8 mouse cellular contexts compared by ENCODE assay signal in genomic region chr6:122892442-122893049, GRCm38 (mm10). TPM values are rescaled to one million over a fixed set of nuclear protein-coding genes. Genes with fewer than 3 reads are reported as not detected.
A peak's percentile ranks its signal among the peaks of the same experiment; 100 is the strongest.
DNase-seq lines count a peak whose midpoint lies in the region; ATAC-seq and TF ChIP-seq lines count a peak whose summit lies in the region.

No protein-coding gene starts in this region.

- no peaks in the 10 kb centered on the region for H3K4me1 ChIP-seq in embryonic facial prominence, embryonic 11.5 days (ENCODE audit: control insufficient read depth, insufficient read depth, low read length)
- no peaks in the 10 kb centered on the region for H3K4me1 ChIP-seq in hindbrain, postnatal 0 days (ENCODE audit: insufficient read depth, low read length)
- no peaks in the 10 kb centered on the region for H3K4me1 ChIP-seq in neural tube, embryonic 11.5 days (ENCODE audit: control insufficient read depth, insufficient read depth, low read length)

- H3K36me3 ChIP-seq in embryonic facial prominence, embryonic 11.5 days (replicated peaks; ENCODE audit: control insufficient read depth, insufficient read depth, low read depth, low read length), result peaks cover 1% of the 10 kb centered on the region; the same call in 1 of the 2 replicates
- peaks cover 19% of the 10 kb centered on the region for H3K36me3 ChIP-seq in hindbrain, postnatal 0 days (ENCODE audit: insufficient read depth, low read length)
- H3K36me3 ChIP-seq in neural tube, embryonic 11.5 days (ENCODE audit: control insufficient read depth, insufficient read depth, low read length), result peaks cover 4% of the 10 kb centered on the region

- H3K9me3 ChIP-seq in embryonic facial prominence, embryonic 11.5 days (replicated peaks; ENCODE audit: control insufficient read depth, low read length), result no peaks in the 10 kb centered on the region
- no peaks in the 10 kb centered on the region for H3K9me3 ChIP-seq in hindbrain, postnatal 0 days (ENCODE audit: low read length)
- no peaks in the 10 kb centered on the region for H3K9me3 ChIP-seq in neural tube, embryonic 11.5 days (ENCODE audit: control insufficient read depth, low read length)

- no peak overlapping the region for H3K9ac ChIP-seq in embryonic facial prominence, embryonic 11.5 days (replicated peaks; ENCODE audit: low read length)
- no peak overlapping the region for H3K9ac ChIP-seq in hindbrain, postnatal 0 days (replicated peaks; ENCODE audit: low read length)
- H3K9ac ChIP-seq in neural tube, embryonic 11.5 days (ENCODE audit: low read length), result no peak overlapping the region

- H3K27me3 ChIP-seq in embryonic facial prominence, embryonic 11.5 days (ENCODE audit: control insufficient read depth, insufficient read depth, low read length), result no peaks in the 10 kb centered on the region
- H3K27me3 ChIP-seq in hindbrain, postnatal 0 days (ENCODE audit: insufficient read depth, low read length), result no peaks in the 10 kb centered on the region
- no peaks in the 10 kb centered on the region for H3K27me3 ChIP-seq in neural tube, embryonic 11.5 days (ENCODE audit: control insufficient read depth, insufficient read depth, low read length)

- peak; percentile 71 to 82 for DNase-seq in left cerebral cortex, adult 18-20 months (ENCODE audit: low spot score in 2 of 2)
- no peak for DNase-seq in left cerebral cortex, adult 11 months (ENCODE audit: low spot score)
- DNase-seq in adrenal gland, postnatal 10 days, result peak; percentile 80
- DNase-seq in embryonic facial prominence, embryonic 11.5 days (ENCODE audit: low spot score), result peak; percentile 82
- peak; percentile 90 for DNase-seq in hindbrain, postnatal 0 days (ENCODE audit: low spot score)
- DNase-seq in liver, result peak; percentile 71
- DNase-seq in neural tube, embryonic 11.5 days (ENCODE audit: low spot score), result peak; percentile 46
- peak; percentile 25 for DNase-seq in testis, postnatal 14 days (ENCODE audit: low spot score)

- WGBS in embryonic facial prominence, embryonic 11.5 days, result 12% methylated on average over 2 of the region's 2 CpGs
- 8% methylated on average over 2 of the region's 2 CpGs for WGBS in hindbrain, postnatal 0 days
- WGBS in neural tube, embryonic 11.5 days, result 21% methylated on average over 2 of the region's 2 CpGs

- H3K4me3 ChIP-seq in embryonic facial prominence, embryonic 11.5 days (ENCODE audit: low read depth, low read length), result no peak overlapping the region
- H3K4me3 ChIP-seq in hindbrain, postnatal 0 days (ENCODE audit: low read length), result no peak overlapping the region
- H3K4me3 ChIP-seq in neural tube, embryonic 11.5 days (ENCODE audit: low read depth, low read length), result no peak overlapping the region

- no peak overlapping the region for H3K27ac ChIP-seq in embryonic facial prominence, embryonic 11.5 days (replicated peaks; ENCODE audit: low read depth, low read length)
- H3K27ac ChIP-seq in hindbrain, postnatal 0 days, result no peak overlapping the region
- H3K27ac ChIP-seq in neural tube, embryonic 11.5 days (ENCODE audit: low read depth, low read length), result no peak overlapping the region

- TF ChIP-seq CTCF in hindbrain, postnatal 0 days (IDR thresholded peaks at IDR 0.05; ENCODE audit: low read depth), result peak; percentile 92

- H3K4me2 ChIP-seq in embryonic facial prominence, embryonic 11.5 days (ENCODE audit: low read depth, low read length), result no peak overlapping the region
- no peak overlapping the region for H3K4me2 ChIP-seq in hindbrain, postnatal 0 days (ENCODE audit: low read depth, low read length)
- H3K4me2 ChIP-seq in neural tube, embryonic 11.5 days (ENCODE audit: low read depth), result no peak overlapping the region

- no peak for ATAC-seq in embryonic facial prominence, embryonic 11.5 days (replicated peaks; ENCODE audit: insufficient number of reproducible peaks, low FRiP score, low TSS enrichment, low read depth)
- peak; percentile 82 for ATAC-seq in hindbrain, postnatal 0 days
- peak; percentile 45; the same call in 1 of the 2 replicates for ATAC-seq in neural tube, embryonic 11.5 days (ENCODE audit: insufficient read depth, low FRiP score, low TSS enrichment)

RNA-seq across cellular contexts. Expression of gene Necap1, which starts 18.3 kb away (rescaled TPM):
- 100 to 1,000 TPM; 205 to 206 TPM for total RNA-seq in left cerebral cortex, adult 18-20 months (2021)
- total RNA-seq in adrenal gland, postnatal 10 days (2021), result 10 to 100 TPM; 44.8 to 45.8 TPM
- polyA plus RNA-seq in embryonic facial prominence, embryonic 11.5 days (2014; fragmentation: Nextera tagmentation; extraction: Ambion mirVana), result 67.0 and 67.6 TPM in 2 replicates
- 119 and 121 TPM in 2 replicates for total RNA-seq in hindbrain, postnatal 0 days (2014; rRNA removed)
- polyA plus RNA-seq in hindbrain, postnatal 0 days (2015; fragmentation: Nextera tagmentation; extraction: Ambion mirVana), result 158 and 162 TPM in 2 replicates
- polyA plus RNA-seq in neural tube, embryonic 11.5 days (2014; fragmentation: Nextera tagmentation; extraction: Ambion mirVana), result 76.4 and 80.7 TPM in 2 replicates

RNA-seq across cellular contexts. Expression of gene Clec4a1, which starts 29.1 kb away (rescaled TPM):
- total RNA-seq in left cerebral cortex, adult 18-20 months (2021), result under 1 TPM; 0.21 to 0.40 TPM
- 1 to 10 TPM; 3.3 TPM for total RNA-seq in adrenal gland, postnatal 10 days (2021)
- 1.4 and 2.0 TPM in 2 replicates for polyA plus RNA-seq in embryonic facial prominence, embryonic 11.5 days (2014; fragmentation: Nextera tagmentation; extraction: Ambion mirVana)
- total RNA-seq in hindbrain, postnatal 0 days (2014; rRNA removed), result 0.18 and 0.63 TPM in 2 replicates
- polyA plus RNA-seq in hindbrain, postnatal 0 days (2015; fragmentation: Nextera tagmentation; extraction: Ambion mirVana), result 1.5 and 1.6 TPM in 2 replicates
- 0.70 and 0.72 TPM in 2 replicates for polyA plus RNA-seq in neural tube, embryonic 11.5 days (2014; fragmentation: Nextera tagmentation; extraction: Ambion mirVana)

RNA-seq across cellular contexts. Expression of gene C3ar1, which starts 36.6 kb away (rescaled TPM):
- under 1 TPM; 0.91 to 0.95 TPM for total RNA-seq in left cerebral cortex, adult 18-20 months (2021)
- total RNA-seq in adrenal gland, postnatal 10 days (2021), result 1 to 10 TPM; 1.7 to 2.2 TPM
- 1.9 and 2.3 TPM in 2 replicates for polyA plus RNA-seq in embryonic facial prominence, embryonic 11.5 days (2014; fragmentation: Nextera tagmentation; extraction: Ambion mirVana)
- total RNA-seq in hindbrain, postnatal 0 days (2014; rRNA removed), result 1.3 and 2.2 TPM in 2 replicates
- polyA plus RNA-seq in hindbrain, postnatal 0 days (2015; fragmentation: Nextera tagmentation; extraction: Ambion mirVana), result 1.4 and 1.5 TPM in 2 replicates
- polyA plus RNA-seq in neural tube, embryonic 11.5 days (2014; fragmentation: Nextera tagmentation; extraction: Ambion mirVana), result 1.8 and 2.1 TPM in 2 replicates

RNA-seq across cellular contexts. Expression of gene Clec4a3, which starts 59.8 kb away (rescaled TPM):
- total RNA-seq in left cerebral cortex, adult 18-20 months (2021), result 1 to 10 TPM; 1.0 to 1.5 TPM
- 1 to 10 TPM; 2.4 to 4.2 TPM for total RNA-seq in adrenal gland, postnatal 10 days (2021)
- 0.59 and 0.67 TPM in 2 replicates for polyA plus RNA-seq in embryonic facial prominence, embryonic 11.5 days (2014; fragmentation: Nextera tagmentation; extraction: Ambion mirVana)
- total RNA-seq in hindbrain, postnatal 0 days (2014; rRNA removed), result 0.14 and 0.78 TPM in 2 replicates
- polyA plus RNA-seq in hindbrain, postnatal 0 days (2015; fragmentation: Nextera tagmentation; extraction: Ambion mirVana), result 1.5 and 1.7 TPM in 2 replicates
- polyA plus RNA-seq in neural tube, embryonic 11.5 days (2014; fragmentation: Nextera tagmentation; extraction: Ambion mirVana), result 0.40 and 0.62 TPM in 2 replicates
